Mouse (Mus musculus) kidney, adult 2 months (tissue): Measurements from ENCODE around the gene Gabbr2.

Source experiments
- CTCF ChIP-seq: fragments of 200-500 bp; conservative IDR thresholded peaks from 2 replicates; pipeline ENCODE4 v1.5.1; 2011; ENCODE audit warnings: low read depth, mild to moderate bottlenecking, control low read depth, low read length, moderate library complexity, mixed read lengths; ENCODE audit not compliant: insufficient read depth, insufficient read length
- POLR2A ChIP-seq: fragments of 200-500 bp; IDR thresholded peaks from one replicate; pipeline ENCODE4 v1.6.1; 2011; ENCODE audit warnings: low read depth, low read length, control low read depth

- TF ChIP-seq CTCF (peak; percentile 44), POLR2A (no peak)
Observed at GRCm38 (mm10) chr4:46858899-46859298, 132.8 kb downstream of the Gabbr2 start.
